Mouse (Mus musculus) midbrain, embryonic 16.5 days (tissue): ENCODE data around the gene Doc2b. TPM values are rescaled to one million over a fixed set of nuclear protein-coding genes. Genes with fewer than 3 reads are reported as not detected.

Experiments used
- ATAC-seq: fragments of 200-750 bp; cut with Nextera tagmentation; 2 replicates; pipeline ENCODE4 v1.8.0; 2017; ENCODE audit warnings: moderate TSS enrichment
- H3K27ac ChIP-seq: fragments of 300-500 bp; sonication (generic); 2 replicates; pipeline ENCODE4 v1.5.1; 2014; ENCODE audit warnings: mild to moderate bottlenecking, low read length, mixed read lengths
- H3K27me3 ChIP-seq: fragments of 300-500 bp; sonication (generic); 2 replicates; pipeline ENCODE4 v1.6.1; 2014; ENCODE audit warnings: low read depth, low read length, mixed read lengths; ENCODE audit not compliant: control insufficient read depth, insufficient read depth
- H3K36me3 ChIP-seq: fragments of 300-500 bp; sonication (generic); 2 replicates; pipeline ENCODE4 v1.6.1; 2014; ENCODE audit warnings: mild to moderate bottlenecking, low read length, moderate library complexity, mixed read lengths; ENCODE audit not compliant: control insufficient read depth, insufficient read depth
- H3K4me1 ChIP-seq: fragments of 300-500 bp; sonication (generic); 2 replicates; pipeline ENCODE4 v1.6.1; 2014; ENCODE audit warnings: mild to moderate bottlenecking, low read length, mixed read lengths; ENCODE audit not compliant: control insufficient read depth, insufficient read depth
- H3K4me2 ChIP-seq: fragments of 300-500 bp; sonication (generic); 2 replicates; pipeline ENCODE4 v1.6.1; 2014; ENCODE audit warnings: mild to moderate bottlenecking, low read length, mixed read lengths
- H3K4me3 ChIP-seq: fragments of 300-500 bp; sonication (generic); 2 replicates; pipeline ENCODE4 v1.5.1; 2014; ENCODE audit warnings: low read depth, mild to moderate bottlenecking, low read length, moderate library complexity, mixed read lengths
- H3K9ac ChIP-seq: fragments of 300-500 bp; sonication (generic); 2 replicates; pipeline ENCODE4 v1.6.1; 2014; ENCODE audit warnings: low read depth, low read length, mixed read lengths
- H3K9me3 ChIP-seq: fragments of 300-500 bp; sonication (generic); replicated peaks from 2 replicates; pipeline ENCODE4 v1.6.1; 2014; ENCODE audit warnings: mild to moderate bottlenecking, low read length, mixed read lengths; ENCODE audit not compliant: control insufficient read depth, poor library complexity, severe bottlenecking
- WGBS: fragments of 180-500 bp; shearing (Covaris S2); extraction: QIAGEN DNeasy Blood & Tissue Kit; methylation state at CpG from one replicate; pipeline ENCODE4 v1.1.7; 2014; 5-methylcytosine and 5-hydroxymethylcytosine counted together
- polyA plus RNA-seq: library from polyadenylated mRNA; unstranded; fragments of >200 nt; fragmentation: Nextera tagmentation; extraction: Ambion mirVana; gene quantifications from 2 replicates; pipeline ENCODE4 v1.2.1, GENCODE M21; 2015

Doc2b gene
- polyA plus RNA-seq, 1 experiment from 2014 or later: 5.0 TPM

GRCm38 (mm10) chr11:75796536-75797246 lies 842 bp upstream of the Doc2b start:
- no peak overlapping the region for H3K27ac ChIP-seq
- peaks cover 17% of the 10 kb centered on the region for H3K27me3 ChIP-seq
- H3K4me2 ChIP-seq: peak overlapping the region; percentile 67
- H3K4me1 ChIP-seq: peaks cover 3% of the 10 kb centered on the region
- H3K9me3 ChIP-seq: no peaks in the 10 kb centered on the region
- H3K9ac ChIP-seq: peak overlapping the region; percentile 70; the same call in 1 of the 2 replicates
- H3K36me3 ChIP-seq: no peaks in the 10 kb centered on the region
- peak; percentile 23; the same call in 1 of the 2 replicates for ATAC-seq
- peak overlapping the region; percentile 61 for H3K4me3 ChIP-seq
- 72% methylated on average over 13 of the region's 13 CpGs for WGBS

DNA sequence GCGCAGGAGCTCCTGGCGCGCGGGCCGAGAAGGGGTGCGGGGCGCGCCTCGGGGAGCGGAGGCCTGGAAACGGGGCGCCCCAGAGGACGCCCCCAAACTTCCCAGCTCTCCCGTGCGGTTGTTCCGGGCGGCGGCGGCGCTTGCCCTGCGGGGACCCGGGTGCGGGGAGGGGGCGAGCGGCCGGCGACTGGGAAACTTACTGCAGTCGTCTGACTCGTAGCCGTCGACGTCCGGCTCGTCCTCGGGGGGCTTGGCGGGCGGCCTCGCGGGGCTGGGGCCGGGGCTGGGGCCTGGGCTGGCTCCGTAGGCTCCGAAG lies 570 bp downstream of the Doc2b start:
- peaks cover 17% of the 10 kb centered on the region for H3K27me3 ChIP-seq
- no peaks in the 10 kb centered on the region for H3K9me3 ChIP-seq
- H3K4me3 ChIP-seq: peak overlapping the region; percentile 61
- H3K4me2 ChIP-seq: peak overlapping the region; percentile 67
- H3K27ac ChIP-seq: no peak overlapping the region
- H3K36me3 ChIP-seq: no peaks in the 10 kb centered on the region
- 2% methylated on average over 34 of the region's 42 CpGs for WGBS
- H3K9ac ChIP-seq: peak overlapping the region; percentile 70
- no peak for ATAC-seq
- H3K4me1 ChIP-seq: peaks cover 3% of the 10 kb centered on the region

- 8% methylated on average over 42 of the region's 45 CpGs for WGBS
- peak overlapping the region; percentile 67 for H3K4me2 ChIP-seq
- no peak overlapping the region for H3K27ac ChIP-seq
- H3K9ac ChIP-seq: peak overlapping the region; percentile 70
- H3K27me3 ChIP-seq: peaks cover 17% of the 10 kb centered on the region
- H3K9me3 ChIP-seq: no peaks in the 10 kb centered on the region
- peaks cover 3% of the 10 kb centered on the region for H3K4me1 ChIP-seq
- H3K4me3 ChIP-seq: peak overlapping the region; percentile 61
- no peaks in the 10 kb centered on the region for H3K36me3 ChIP-seq
- ATAC-seq: no peak
Measured at GRCm38 (mm10) chr11:75794602-75795320, 1.1 kb downstream of the Doc2b start.

- no peak overlapping the region for H3K4me3 ChIP-seq
- no peak overlapping the region for H3K9ac ChIP-seq
- no peak overlapping the region for H3K27ac ChIP-seq
- peaks cover 3% of the 10 kb centered on the region for H3K4me1 ChIP-seq
- H3K36me3 ChIP-seq: no peaks in the 10 kb centered on the region
- peaks cover 17% of the 10 kb centered on the region for H3K27me3 ChIP-seq
- H3K9me3 ChIP-seq: no peaks in the 10 kb centered on the region
- WGBS: 67% methylated on average over 5 of the region's 5 CpGs
- ATAC-seq: no peak
- H3K4me2 ChIP-seq: no peak overlapping the region; the same call in 1 of the 2 replicates
Measured at GRCm38 (mm10) chr11:75793351-75793750, 2.5 kb downstream of the Doc2b start.

DNA sequence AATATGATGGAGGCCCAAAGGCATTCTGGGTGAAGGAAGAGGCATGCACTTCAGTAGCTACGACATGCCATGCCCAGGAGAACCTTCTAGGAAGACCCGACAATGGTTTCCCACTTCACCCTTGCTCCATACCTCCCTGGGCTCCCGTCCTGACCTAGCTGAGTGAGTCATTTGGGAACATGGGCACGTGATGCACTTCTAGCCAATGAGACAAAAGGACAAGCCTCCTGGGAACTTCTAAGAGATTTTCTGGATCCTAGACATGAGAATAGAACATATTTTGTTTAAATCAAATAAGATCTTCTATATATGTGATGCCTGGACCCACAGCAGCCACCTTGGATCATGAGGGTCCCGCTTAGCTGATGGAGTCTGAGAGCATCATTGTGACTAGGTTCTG lies 3.3 kb downstream of the Doc2b start:
- no peak overlapping the region for H3K9ac ChIP-seq
- no peak for ATAC-seq
- no peaks in the 10 kb centered on the region for H3K36me3 ChIP-seq
- WGBS: 73% methylated on average over 5 of the region's 5 CpGs
- H3K27ac ChIP-seq: no peak overlapping the region
- H3K27me3 ChIP-seq: peaks cover 17% of the 10 kb centered on the region
- peaks cover 3% of the 10 kb centered on the region for H3K4me1 ChIP-seq
- H3K4me3 ChIP-seq: no peak overlapping the region
- no peak overlapping the region for H3K4me2 ChIP-seq
- H3K9me3 ChIP-seq: no peaks in the 10 kb centered on the region

- no peaks in the 10 kb centered on the region for H3K9me3 ChIP-seq
- no peak for ATAC-seq
- no peak overlapping the region for H3K4me3 ChIP-seq
- no peak overlapping the region for H3K27ac ChIP-seq
- no peaks in the 10 kb centered on the region for H3K4me1 ChIP-seq
- H3K9ac ChIP-seq: no peak overlapping the region
- H3K36me3 ChIP-seq: no peaks in the 10 kb centered on the region
- WGBS: 77% methylated on average over 8 of the region's 8 CpGs
- H3K27me3 ChIP-seq: no peaks in the 10 kb centered on the region
- H3K4me2 ChIP-seq: no peak overlapping the region
Measured at GRCm38 (mm10) chr11:75785897-75786296, 10.0 kb downstream of the Doc2b start.

DNA sequence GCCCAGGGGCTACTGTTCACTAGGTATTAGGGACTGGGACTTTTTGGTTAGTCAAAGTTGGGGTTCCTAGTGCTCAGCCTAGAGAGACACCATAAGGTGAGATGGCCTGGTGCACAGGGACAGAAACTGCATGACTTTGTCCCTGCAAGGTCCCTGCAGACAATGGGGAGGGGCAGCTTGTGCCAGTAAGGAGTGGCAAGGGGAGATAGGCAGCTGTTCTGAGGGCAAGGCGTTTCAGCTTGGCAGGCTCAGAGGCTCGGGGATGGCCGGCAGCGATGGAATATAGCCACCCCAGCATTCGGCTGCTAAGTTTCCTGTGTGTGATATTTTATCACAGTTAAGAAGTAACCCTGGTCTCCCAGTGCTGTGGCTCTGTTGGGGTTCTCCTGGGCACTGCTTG lies 12.1 kb downstream of the Doc2b start:
- Histone ChIP-seq H3K9me3 (no peaks in the 10 kb centered on the region), H3K27me3 (no peaks in the 10 kb centered on the region), H3K4me2 (no peak overlapping the region), H3K27ac (no peak overlapping the region), H3K9ac (no peak overlapping the region), H3K36me3 (0 out of 2 replicates have a peak, but pooled peaks cover 3% of the 10 kb centered on the region), H3K4me3 (no peak overlapping the region), H3K4me1 (no peaks in the 10 kb centered on the region)
- ATAC-seq: no peak
- 89% methylated on average over 5 of the region's 5 CpGs for WGBS

DNA sequence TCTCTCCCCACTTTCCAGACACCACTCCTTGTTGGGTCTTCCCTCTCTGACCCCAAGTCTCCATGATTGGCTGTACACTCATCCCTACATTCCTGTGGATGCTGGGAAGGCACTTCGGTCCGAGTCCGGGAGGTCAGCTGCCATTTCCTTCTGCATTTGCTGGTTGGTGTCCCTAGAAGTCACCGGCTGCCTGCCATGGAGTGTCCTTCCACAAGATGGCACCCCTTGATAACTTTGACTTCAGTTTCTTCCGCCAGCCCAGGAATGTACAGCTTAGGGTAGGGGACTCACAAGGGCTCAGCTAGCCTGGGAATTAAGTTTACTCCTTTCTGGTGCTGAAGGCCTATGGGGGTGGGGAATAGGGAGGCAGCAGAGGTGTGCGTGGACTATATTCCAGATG lies 13.9 kb downstream of the Doc2b start:
- Histone ChIP-seq H3K27ac (no peak overlapping the region), H3K4me1 (no peaks in the 10 kb centered on the region), H3K4me3 (no peak overlapping the region), H3K9me3 (no peaks in the 10 kb centered on the region), H3K4me2 (no peak overlapping the region), H3K9ac (no peak overlapping the region), H3K27me3 (no peaks in the 10 kb centered on the region), H3K36me3 (0 out of 2 replicates have a peak, but pooled peaks cover 3% of the 10 kb centered on the region)
- WGBS: 22% methylated on average over 6 of the region's 6 CpGs
- peak; percentile 56 for ATAC-seq

- Histone ChIP-seq H3K27ac (no peak overlapping the region), H3K4me3 (no peak overlapping the region), H3K36me3 (peaks cover 11% of the 10 kb centered on the region; the same call in 1 of the 2 replicates), H3K27me3 (no peaks in the 10 kb centered on the region; the same call in 1 of the 2 replicates), H3K9me3 (no peaks in the 10 kb centered on the region), H3K9ac (no peak overlapping the region), H3K4me2 (no peak overlapping the region), H3K4me1 (no peaks in the 10 kb centered on the region)
- ATAC-seq: no peak
- 92% methylated on average over 1 of the region's 1 CpGs for WGBS
Measured at GRCm38 (mm10) chr11:75775919-75776318, 19.9 kb downstream of the Doc2b start.
